Mouse (Mus musculus) CD4-positive, CD25-positive, alpha-beta regulatory T cell (primary cell): ENCODE results near the gene Zfp606. TPM values are rescaled to one million over a fixed set of nuclear protein-coding genes. Genes with fewer than 3 reads are reported as not detected.

Experiments used
- polyA plus RNA-seq: library from polyadenylated mRNA; unstranded; fragments of 100-300 nt; shearing (Covaris generic); gene quantifications from one replicate; pipeline ENCODE4 v1.2.1, GENCODE M21; 2017

The Zfp606 gene
- 9.9 TPM for polyA plus RNA-seq

DNA sequence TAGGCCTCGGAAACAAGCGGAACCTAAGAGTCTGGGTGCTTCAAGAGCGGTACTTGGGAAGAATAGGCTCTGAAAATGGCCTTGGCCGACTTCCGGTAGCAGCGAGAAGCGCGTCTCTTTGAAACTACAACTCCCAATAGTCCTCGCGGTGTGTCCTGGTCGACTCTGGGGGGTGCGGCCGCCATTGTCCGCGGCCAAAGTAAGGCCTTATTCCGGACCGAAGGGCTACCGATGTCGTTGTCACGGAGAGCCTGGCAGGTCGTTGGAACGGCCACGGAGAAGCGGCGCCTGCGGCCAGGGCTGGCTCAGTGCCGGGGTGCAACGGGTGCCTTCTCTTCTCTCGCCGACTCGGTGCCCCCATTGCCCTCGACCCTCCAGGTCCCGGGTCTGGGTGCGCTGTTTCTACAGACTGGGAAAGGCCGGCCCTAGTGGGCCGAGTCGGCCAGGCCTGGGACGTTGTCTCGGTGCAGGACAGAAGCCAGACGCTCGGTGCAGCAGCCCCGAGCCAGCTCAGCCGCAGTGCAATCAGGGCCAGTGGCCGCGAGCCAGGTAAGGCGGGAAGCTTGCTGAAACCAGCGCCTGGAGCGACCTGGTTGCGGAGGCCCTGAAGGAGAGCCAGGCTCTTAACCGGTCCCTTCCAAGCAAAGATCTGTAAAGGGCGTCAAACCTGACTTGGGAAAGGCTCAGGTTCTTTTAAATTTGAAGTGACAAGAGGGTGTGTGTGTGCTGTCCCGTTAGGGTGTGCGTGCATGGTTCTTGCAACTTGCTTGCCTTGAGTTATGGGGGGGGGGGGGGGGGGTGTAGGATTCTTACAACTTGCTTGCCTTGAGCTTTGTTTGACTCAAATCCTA lies at the start of gene Zfp606:
Gene Zfp606, plus strand, starts transcription at position 136 of the 851 bp plus-strand sequence.

DNA sequence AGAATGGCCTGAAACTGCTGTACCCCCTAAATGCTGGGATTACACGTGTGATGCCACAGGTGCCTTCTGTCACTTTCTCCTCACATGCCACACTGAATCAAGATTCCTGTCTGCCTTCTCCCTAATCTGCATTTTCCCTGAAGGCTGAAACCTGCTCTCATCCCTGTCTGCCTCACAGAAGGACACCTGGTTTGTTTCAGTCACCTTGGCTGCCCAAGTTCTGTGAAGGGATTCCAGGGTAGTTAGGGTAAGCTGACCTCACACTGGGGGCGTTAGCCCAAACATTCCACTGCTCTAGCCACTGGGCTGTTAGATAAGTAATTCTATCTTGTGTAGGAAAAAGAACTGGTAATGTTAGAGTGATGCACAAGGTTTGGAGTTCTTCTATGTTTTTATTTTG lies 34.1 kb downstream of the Zfp606 start, which contains the start of gene 2900092C05Rik:
Gene 2900092C05Rik, plus strand, starts transcription at position 301 of the 400 bp plus-strand sequence.

Other genes starting within 250 kb of the Zfp606 start
- 0.07 TPM for gene Vmn1r81, start 210.0 kb upstream of the Zfp606 start, polyA plus RNA-seq
- gene Vmn1r82, start 177.9 kb upstream of the Zfp606 start, polyA plus RNA-seq = not detected
- gene Vmn1r83, start 148.8 kb upstream of the Zfp606 start, polyA plus RNA-seq = not detected
- gene Vmn1r84, start 109.0 kb upstream of the Zfp606 start, polyA plus RNA-seq = 0.05 TPM
- gene Zfp551, start 55.5 kb upstream of the Zfp606 start, polyA plus RNA-seq = 3.5 TPM
- not detected for gene 2900092C05Rik, start 34.2 kb downstream of the Zfp606 start, polyA plus RNA-seq
- gene Vmn2r53, start 130.5 kb downstream of the Zfp606 start, polyA plus RNA-seq = 0.05 TPM
- not detected for gene Vmn2r54, start 162.0 kb downstream of the Zfp606 start, polyA plus RNA-seq
- not detected for gene Vmn2r55, start 206.7 kb downstream of the Zfp606 start, polyA plus RNA-seq